Mouse (Mus musculus): Measurements from ENCODE around the gene Ackr3.

DNA sequence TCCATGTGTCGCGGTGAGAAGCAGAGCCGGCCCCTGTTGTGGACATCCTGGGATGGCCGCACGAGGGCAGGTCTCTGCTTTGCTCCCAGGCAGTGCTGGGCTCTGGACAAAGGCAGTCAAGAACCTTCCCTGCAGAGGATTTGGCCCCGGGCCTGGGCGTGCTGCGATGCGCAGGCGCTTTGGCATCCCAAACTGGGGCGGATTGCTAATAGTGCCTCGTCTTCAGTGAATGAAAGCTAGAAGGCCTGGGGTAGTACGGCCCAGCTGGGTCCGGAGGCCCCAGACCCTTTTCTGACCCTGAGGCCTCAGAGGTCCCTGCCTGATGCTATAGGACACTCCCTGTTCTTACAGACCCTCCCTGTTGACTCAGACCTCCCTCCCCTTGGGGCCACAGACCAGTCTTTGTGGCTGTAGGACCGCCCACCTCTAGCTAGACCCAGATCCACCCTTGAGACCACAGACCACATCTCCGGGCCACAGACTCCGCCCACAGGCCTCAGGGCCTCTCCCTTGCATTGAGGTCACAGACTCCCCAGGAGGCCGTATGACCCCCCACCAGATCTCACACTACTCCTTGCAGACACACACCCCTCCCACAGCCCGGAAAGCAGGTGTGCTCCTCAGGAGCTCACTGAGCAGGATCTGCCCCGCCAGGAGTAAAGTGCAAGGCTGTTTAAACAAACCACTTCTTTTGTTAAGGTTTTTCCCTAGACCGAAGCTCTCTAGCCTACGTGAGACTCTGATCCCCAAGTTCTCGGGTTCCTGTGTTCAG lies 1.4 kb upstream of the Ackr3 start:
- TF ChIP-seq CTCF (IDR thresholded peaks at IDR 0.05; ENCODE audit: extremely low read depth, insufficient read length, insufficient replicate concordance, low read depth, low read length) (no peak), POLR2A (IDR thresholded peaks at IDR 0.05; ENCODE audit: low read depth, low read length) (no peak)
